Mouse (Mus musculus): ENCODE data around the gene Rhox10. TPM values are rescaled to one million over a fixed set of nuclear protein-coding genes. Genes with fewer than 3 reads are reported as not detected.
"Not testable (repeated sequence)": the region's sequence is repeated elsewhere in the genome, so short reads cannot be mapped to it uniquely, and the experiment has no call there.

Rhox10 gene
- not detected in 2 replicates for total RNA-seq (2012; rRNA removed)
- total RNA-seq (2014; rRNA removed) = not detected in 2 replicates
- polyA plus RNA-seq (2012; ENCODE audit: insufficient read length, low read depth) = not detected in 2 replicates

DNA sequence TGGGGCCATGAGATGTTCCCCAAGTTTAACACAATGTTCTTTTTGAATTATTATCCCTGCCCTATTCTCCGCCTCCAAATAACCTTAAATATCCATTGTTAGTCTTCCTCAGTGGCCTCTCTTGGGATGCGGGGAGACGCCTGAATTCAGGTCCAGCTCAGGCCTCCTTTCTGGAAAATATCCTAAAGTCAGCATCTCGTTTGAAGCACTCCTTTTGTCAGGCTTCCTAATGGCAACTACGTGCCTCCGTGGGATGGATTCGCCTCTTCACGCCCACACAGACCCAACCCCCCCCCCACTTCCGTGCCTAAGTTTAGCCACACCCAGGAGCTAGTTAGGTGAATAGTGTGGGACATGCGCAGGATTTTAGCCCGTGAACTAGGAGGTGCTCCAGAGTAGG, at the start of gene Rhox10:
Gene Rhox10, plus strand, starts transcription at position 301 of the 400 bp plus-strand sequence.
- Histone ChIP-seq H3K9ac (ENCODE audit: insufficient read depth, low read depth) (no peak within 1 kb of the TSS), H3K4me3 (replicated peaks in 1 of 3; ENCODE audit: low read depth in 2 of 3, low read length in 2 of 3, poor library complexity in 1 of 3) (no peak within 1 kb of the TSS), H3K79me2 (replicated peaks; ENCODE audit: control insufficient read depth, extremely low read depth, insufficient read depth, poor library complexity, severe bottlenecking) (no peaks in the 10 kb centered on the region), H3K36me3 (replicated peaks in 1 of 2; ENCODE audit: control insufficient read depth in 1 of 2, insufficient read depth in 1 of 2, low read length in 1 of 2) (no peaks in the 10 kb centered on the region), H3K4me1 (ENCODE audit: control insufficient read depth in 1 of 2, insufficient read depth in 2 of 2) (no peaks in the 10 kb centered on the region), H3K4me2 (ENCODE audit: insufficient read depth, low read depth, poor library complexity, severe bottlenecking) (no peak within 1 kb of the TSS), H3K27ac (ENCODE audit: insufficient read depth, low read depth) (no peak within 1 kb of the TSS), H3K9me3 (replicated peaks; ENCODE audit: low read length) (no peaks in the 10 kb centered on the region), H3K27me3 (replicated peaks) (no peaks in the 10 kb centered on the region)
- no peak for DNase-seq (ENCODE audit: extremely low read depth)
- dilution Hi-C loops (cut with MboI; ENCODE audit: extremely low pct_ligation_motif_present, extremely low pct_unique_long_range_greater_than_20kb, low sequenced_read_pairs) = no loop called here
- in situ Hi-C loops (cut with MboI; ENCODE audit: low pct_ligation_motif_present, low pct_unique_long_range_greater_than_20kb, low sequenced_read_pairs) = no loop called here
- TF ChIP-seq KAT2A (IDR thresholded peaks at IDR 0.05; ENCODE audit: insufficient replicate concordance, low read length) (no peak), EP300 (IDR thresholded peaks at IDR 0.05; ENCODE audit: low read length) (no peak), ELF1 (IDR thresholded peaks at IDR 0.05; ENCODE audit: low read depth, low read length) (no peak)

DNA sequence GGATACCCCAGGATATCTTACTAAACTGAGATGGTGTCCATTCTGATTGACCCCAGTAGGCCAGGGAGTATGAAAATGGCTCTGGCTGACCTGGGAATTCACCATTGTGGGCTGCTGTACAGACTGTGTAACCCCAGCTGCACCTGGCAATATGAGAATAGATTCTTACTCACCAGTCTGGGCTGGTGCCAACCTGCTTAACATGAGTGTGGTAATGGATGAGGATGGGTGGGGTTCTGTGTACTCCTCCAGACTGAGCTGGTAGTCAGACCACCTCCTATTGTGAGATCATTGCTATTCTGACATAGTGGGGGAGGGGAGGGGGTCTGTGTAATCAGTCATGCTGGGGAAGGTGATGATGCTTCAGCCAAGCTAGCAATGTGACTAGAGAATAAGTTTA, 47.7 kb upstream of the Rhox10 start, which contains the start of gene Btg1-ps1:
Gene Btg1-ps1, minus strand, starts transcription at position 219 of the 400 bp plus-strand sequence.
- H3K4me3 ChIP-seq (replicated peaks in 1 of 3; ENCODE audit: low read depth in 2 of 3, low read length in 2 of 3, poor library complexity in 1 of 3); H3K4me2 ChIP-seq (ENCODE audit: insufficient read depth, low read depth, poor library complexity, severe bottlenecking): not testable (repeated sequence)

GRCm38 (mm10) chrX:38033841-38034240, 32.4 kb upstream of the Rhox10 start:
- in situ Hi-C loops (cut with MboI; ENCODE audit: low pct_ligation_motif_present, low pct_unique_long_range_greater_than_20kb, low sequenced_read_pairs) = no loop called here
- Histone ChIP-seq H3K27ac (ENCODE audit: insufficient read depth, low read depth) (no peak overlapping the region), H3K36me3 (replicated peaks in 1 of 2; ENCODE audit: control insufficient read depth in 1 of 2, insufficient read depth in 1 of 2, low read length in 1 of 2) (no peaks in the 10 kb centered on the region), H3K79me2 (replicated peaks; ENCODE audit: control insufficient read depth, extremely low read depth, insufficient read depth, poor library complexity, severe bottlenecking) (no peaks in the 10 kb centered on the region), H3K4me1 (ENCODE audit: control insufficient read depth in 1 of 2, insufficient read depth in 2 of 2) (no peaks in the 10 kb centered on the region), H3K9ac (ENCODE audit: insufficient read depth, low read depth) (no peak overlapping the region), H3K4me3 (replicated peaks in 1 of 3; ENCODE audit: low read depth in 2 of 3, low read length in 2 of 3, poor library complexity in 1 of 3) (no peak overlapping the region), H3K9me3 (replicated peaks; ENCODE audit: low read length) (no peaks in the 10 kb centered on the region), H3K27me3 (replicated peaks) (no peaks in the 10 kb centered on the region), H3K4me2 (ENCODE audit: insufficient read depth, low read depth, poor library complexity, severe bottlenecking) (no peak overlapping the region)
- dilution Hi-C loops (cut with MboI; ENCODE audit: extremely low pct_ligation_motif_present, extremely low pct_unique_long_range_greater_than_20kb, low sequenced_read_pairs) = no loop called here
- no peak for TF ChIP-seq ETS1 (conservative IDR thresholded peaks at IDR 0.05; ENCODE audit: low read depth, low read length)
- TF ChIP-seq TCF12 (IDR thresholded peaks at IDR 0.05; ENCODE audit: low read depth, low read length) = no peak
- no peak for TF ChIP-seq ZMIZ1 (IDR thresholded peaks at IDR 0.05; ENCODE audit: low read depth, low read length)
- no peak for TF ChIP-seq E2F4 (IDR thresholded peaks at IDR 0.05; ENCODE audit: insufficient replicate concordance, low read depth, low read length)
- TF ChIP-seq ZKSCAN1 (IDR thresholded peaks at IDR 0.05; ENCODE audit: borderline replicate concordance, low read depth, low read length) = no peak
- no peak for DNase-seq (ENCODE audit: extremely low read depth)

More for the DNA sequence above, 47.7 kb upstream of the Rhox10 start, which contains the start of gene Btg1-ps1:
- H3K36me3 ChIP-seq (replicated peaks in 1 of 2; ENCODE audit: control insufficient read depth in 1 of 2, insufficient read depth in 1 of 2, low read length in 1 of 2); H3K27ac ChIP-seq (ENCODE audit: insufficient read depth, low read depth); H3K9me3 ChIP-seq (replicated peaks; ENCODE audit: low read length); H3K79me2 ChIP-seq (replicated peaks; ENCODE audit: control insufficient read depth, extremely low read depth, insufficient read depth, poor library complexity, severe bottlenecking); dilution Hi-C loops (cut with MboI; ENCODE audit: extremely low pct_ligation_motif_present, extremely low pct_unique_long_range_greater_than_20kb, low sequenced_read_pairs); in situ Hi-C loops (cut with MboI; ENCODE audit: low pct_ligation_motif_present, low pct_unique_long_range_greater_than_20kb, low sequenced_read_pairs); H3K9ac ChIP-seq (ENCODE audit: insufficient read depth, low read depth); H3K4me1 ChIP-seq (ENCODE audit: control insufficient read depth in 1 of 2, insufficient read depth in 2 of 2); H3K27me3 ChIP-seq (replicated peaks): not testable (repeated sequence)
- peak; percentile 1 for DNase-seq (ENCODE audit: extremely low read depth)
